Mouse (Mus musculus): ENCODE measurements around the gene Grap2. TPM values are rescaled to one million over a fixed set of nuclear protein-coding genes. Genes with fewer than 3 reads are reported as not detected.
"Not testable (repeated sequence)": the region's sequence is repeated elsewhere in the genome, so short reads cannot be mapped to it uniquely, and the experiment has no call there.

Grap2 gene
- polyA plus RNA-seq, 1 experiment: 0.14 TPM

DNA sequence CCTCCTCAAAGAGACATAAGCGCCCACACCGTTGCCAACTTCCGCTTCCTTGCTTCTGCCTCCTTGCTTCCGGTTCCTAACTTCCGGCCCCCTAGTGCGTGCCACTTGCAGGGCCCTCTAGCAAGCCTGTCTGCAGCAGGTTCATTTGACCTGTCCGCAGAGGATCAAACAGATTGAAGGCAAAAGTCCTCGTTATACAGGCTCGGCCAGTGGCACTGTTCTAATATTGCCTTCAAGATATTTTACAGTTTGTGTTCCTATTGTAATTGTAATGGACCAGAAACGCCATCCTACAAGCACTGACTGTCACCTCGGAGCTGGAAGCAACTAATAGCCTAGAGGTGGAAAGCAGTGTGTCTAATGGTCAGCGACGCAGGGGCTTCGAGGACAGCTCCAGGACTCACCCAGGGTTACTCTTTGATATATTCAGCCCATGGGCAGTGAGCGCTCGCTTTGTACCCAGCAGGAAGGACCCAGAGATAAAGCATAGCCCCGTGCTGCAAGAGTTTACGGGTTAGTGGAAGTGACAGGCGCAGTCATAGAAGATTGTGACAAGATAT lies 7.2 kb upstream of the Grap2 start, which contains the start of gene Enthd1:
Gene Enthd1, minus strand, starts transcription at position 51 of the 560 bp plus-strand sequence.
- DNase-seq (ENCODE audit: extremely low spot score in 1 of 2, low spot score in 1 of 2): no peak

DNA sequence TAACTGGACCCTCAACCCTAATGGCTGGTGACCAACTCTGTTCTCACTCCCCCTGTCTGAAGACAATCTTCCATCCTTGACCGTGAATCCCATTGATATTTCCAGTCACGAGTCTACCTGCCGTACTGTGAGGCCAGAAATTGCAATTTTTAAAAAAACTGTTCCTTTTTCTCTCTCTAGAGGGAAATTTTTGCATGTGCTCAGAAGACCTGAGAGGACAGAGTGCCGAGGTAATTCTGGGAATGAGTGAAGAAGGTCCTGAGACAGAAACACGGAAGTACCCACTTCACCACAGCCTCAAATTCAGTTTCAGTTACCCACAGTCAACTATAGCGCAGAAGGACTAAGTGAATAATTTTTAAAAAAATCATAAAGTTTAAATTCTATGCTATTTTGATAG lies 5.7 kb upstream of the Grap2 start:
- DNase-seq (ENCODE audit: extremely low spot score in 1 of 2, low spot score in 1 of 2): no peak

- no peak for DNase-seq (ENCODE audit: extremely low spot score in 1 of 2, low spot score in 1 of 2)
These were observed 5.3 kb upstream of the Grap2 start for GRCm38 (mm10) chr15:80567139-80567538.

DNA sequence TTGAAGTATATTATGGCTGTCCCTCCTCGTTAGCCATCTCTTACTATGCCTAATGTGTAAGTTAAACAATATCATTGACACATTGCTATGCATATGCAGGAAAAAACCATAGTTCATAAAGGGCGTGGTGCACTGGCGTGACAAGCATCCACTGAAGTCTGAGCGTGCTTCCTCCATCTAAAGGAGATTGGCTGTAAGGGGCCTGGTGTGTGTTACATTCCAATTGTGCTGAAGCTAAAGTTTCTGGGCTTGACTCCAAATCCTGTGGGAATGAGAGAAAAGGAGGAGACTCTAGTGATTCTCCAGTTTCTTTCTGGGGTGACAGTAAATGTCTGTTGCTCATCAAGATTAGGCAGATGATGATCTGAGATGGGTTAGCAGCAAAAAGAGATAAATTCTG lies 4.7 kb upstream of the Grap2 start:
- peak in 1 of 2 experiments; percentile 36 for DNase-seq (ENCODE audit: extremely low spot score in 1 of 2, low spot score in 1 of 2)

DNA sequence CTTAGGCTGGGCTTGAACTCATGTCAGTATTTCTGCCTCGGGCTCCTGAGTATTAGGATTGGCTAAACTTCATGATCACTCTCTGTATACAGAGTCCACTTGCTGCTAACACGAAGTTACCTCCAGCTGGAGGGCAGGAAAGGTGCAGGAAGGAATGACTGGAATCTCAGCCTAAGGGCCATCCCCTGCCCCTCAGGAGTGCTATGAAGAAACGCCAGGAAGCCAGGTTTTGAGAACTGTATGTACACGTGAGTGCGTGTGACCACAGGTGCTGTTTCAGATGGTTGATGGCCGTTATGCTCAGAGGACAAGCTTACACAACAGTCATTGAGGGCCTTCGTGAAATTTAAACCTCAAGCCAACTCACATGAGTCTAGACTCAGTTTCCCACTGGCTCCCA lies 3.2 kb upstream of the Grap2 start:
- DNase-seq (ENCODE audit: extremely low spot score in 1 of 2, low spot score in 1 of 2): no peak

DNA sequence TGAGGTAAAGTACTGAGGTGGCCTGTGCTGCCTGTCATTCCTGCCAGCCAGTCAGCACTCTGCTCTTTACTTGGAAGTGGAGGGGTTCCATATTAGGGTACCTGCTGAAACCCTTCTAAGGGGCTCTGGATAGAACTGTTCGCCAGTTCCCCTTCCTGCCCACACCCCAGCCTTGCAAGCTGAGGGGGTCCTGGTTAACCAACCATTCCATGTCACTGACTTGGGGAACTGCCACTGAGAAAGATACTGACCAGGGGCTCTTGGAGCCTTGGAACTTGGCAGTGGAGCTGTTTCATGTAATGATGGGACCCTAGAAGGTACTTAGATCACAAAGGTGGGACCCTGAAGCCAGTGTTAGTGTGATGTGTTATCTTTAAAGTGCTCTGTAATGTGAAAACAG lies 2.2 kb upstream of the Grap2 start:
- DNase-seq (ENCODE audit: extremely low spot score in 1 of 2, low spot score in 1 of 2): no peak

- DNase-seq (ENCODE audit: extremely low spot score in 1 of 2, low spot score in 1 of 2): no peak
These were observed 783 bp upstream of the Grap2 start for GRCm38 (mm10) chr15:80571611-80572010.

GRCm38 (mm10) chr15:80572811-80573520 lies 572 bp downstream of the Grap2 start:
- no peak for DNase-seq (ENCODE audit: extremely low spot score in 1 of 2, low spot score in 1 of 2)

GRCm38 (mm10) chr15:80574211-80575040 lies 2.0 kb downstream of the Grap2 start:
- no peak for DNase-seq (ENCODE audit: extremely low spot score in 1 of 2, low spot score in 1 of 2)

- no peak for DNase-seq (ENCODE audit: extremely low spot score in 1 of 2, low spot score in 1 of 2)
These were observed 3.5 kb downstream of the Grap2 start for GRCm38 (mm10) chr15:80575817-80576370.

DNA sequence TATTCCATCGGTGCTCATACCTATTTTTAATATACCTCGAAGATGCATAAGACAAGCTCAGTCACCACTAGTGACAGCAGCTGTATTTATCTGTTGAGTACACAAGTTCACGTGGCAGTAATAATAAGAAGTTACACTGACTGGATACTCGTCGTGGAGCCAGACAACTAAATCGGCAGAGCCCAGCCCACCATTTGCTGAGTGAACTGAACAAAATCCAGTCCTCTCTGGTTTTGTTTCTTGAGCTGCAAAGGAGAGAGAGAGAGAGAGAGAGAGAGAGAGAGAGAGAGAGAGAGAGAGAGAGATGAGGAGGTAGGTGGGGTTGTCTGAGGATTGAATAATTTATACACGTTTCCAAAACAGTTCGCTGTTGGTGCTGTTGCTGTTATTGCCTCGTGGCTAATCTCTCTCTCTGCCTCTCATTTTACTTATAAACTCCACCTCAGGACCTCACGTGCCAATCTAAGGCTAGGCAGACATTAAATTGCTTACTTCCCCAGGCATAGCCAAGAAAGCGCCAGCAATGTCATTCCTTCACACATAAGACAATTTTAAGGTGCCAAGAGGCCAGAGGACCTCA lies 4.1 kb downstream of the Grap2 start:
- DNase-seq (ENCODE audit: extremely low spot score in 1 of 2, low spot score in 1 of 2): no peak

GRCm38 (mm10) chr15:80577166-80577960 lies 5.0 kb downstream of the Grap2 start:
- no peak for DNase-seq (ENCODE audit: extremely low spot score in 1 of 2, low spot score in 1 of 2)

DNA sequence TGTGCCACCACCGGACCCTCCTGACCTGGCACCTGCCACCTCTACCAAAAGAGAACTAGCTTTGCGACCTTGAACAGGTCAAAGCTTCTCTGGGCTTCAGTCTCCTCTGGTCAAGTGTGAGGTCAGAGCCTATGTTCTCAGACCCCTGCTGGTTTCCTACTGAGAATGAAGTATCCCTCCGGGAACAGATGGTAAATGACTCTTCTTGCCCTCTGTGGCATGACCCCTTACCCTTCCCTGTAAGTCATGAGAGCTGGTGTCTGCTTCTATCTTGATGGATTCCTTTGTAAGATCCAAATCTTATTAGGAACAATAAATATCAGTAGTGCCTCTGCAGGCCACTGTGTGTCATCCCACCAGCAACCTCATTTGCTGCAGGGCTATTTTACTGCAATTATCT lies 6.7 kb downstream of the Grap2 start:
- no peak for DNase-seq (ENCODE audit: extremely low spot score in 1 of 2, low spot score in 1 of 2)

- DNase-seq (ENCODE audit: extremely low spot score in 1 of 2, low spot score in 1 of 2): not testable (repeated sequence)
These were observed 8.2 kb downstream of the Grap2 start for GRCm38 (mm10) chr15:80580585-80580984.

GRCm38 (mm10) chr15:80582581-80583495 lies 10.4 kb downstream of the Grap2 start:
- DNase-seq (ENCODE audit: extremely low spot score in 1 of 2, low spot score in 1 of 2): no peak

DNA sequence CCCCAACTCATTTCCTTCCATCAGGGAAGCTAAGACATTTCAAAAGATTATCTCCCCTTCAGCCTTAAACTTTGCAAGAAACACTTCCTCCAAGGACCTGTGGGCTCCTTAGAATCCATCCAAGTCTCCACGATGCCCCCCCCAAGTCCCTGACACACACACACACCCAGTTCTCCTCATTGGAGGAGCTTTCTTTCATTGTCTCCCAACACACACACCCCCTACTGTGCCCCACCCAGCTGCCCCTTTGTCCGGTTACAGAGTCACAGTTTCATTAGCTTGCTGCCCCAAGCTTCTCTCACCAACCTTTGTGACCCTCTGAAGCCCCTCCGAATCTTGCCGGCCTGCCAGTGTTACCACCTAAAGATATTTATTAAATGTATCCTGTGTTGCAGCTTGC lies 13.9 kb downstream of the Grap2 start:
- DNase-seq (ENCODE audit: extremely low spot score in 1 of 2, low spot score in 1 of 2): no peak

- no peak for DNase-seq (ENCODE audit: extremely low spot score in 1 of 2, low spot score in 1 of 2)
These were observed 18.2 kb downstream of the Grap2 start for GRCm38 (mm10) chr15:80590641-80591040.

- no peak for DNase-seq (ENCODE audit: extremely low spot score in 1 of 2, low spot score in 1 of 2)
These were observed 20.3 kb downstream of the Grap2 start for GRCm38 (mm10) chr15:80592737-80593136.

DNA sequence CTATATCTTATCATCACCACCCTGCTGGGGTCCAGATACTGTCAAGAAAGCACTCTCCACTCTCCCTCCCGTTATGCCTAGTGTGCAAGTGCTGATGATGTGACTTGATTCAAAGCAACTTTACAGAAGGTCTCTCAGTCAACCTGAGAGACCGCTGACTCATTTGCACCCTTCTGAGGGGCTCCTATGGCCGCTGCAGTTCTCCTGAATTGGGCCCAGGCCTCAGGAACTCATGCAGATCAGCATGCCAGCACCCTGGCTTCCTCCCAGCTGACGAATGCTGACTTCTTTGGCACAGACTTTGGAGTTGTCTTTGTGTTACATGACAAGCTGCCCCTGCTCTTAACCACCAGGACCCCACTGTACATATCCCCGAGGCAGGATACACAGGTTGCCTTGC lies 21.5 kb downstream of the Grap2 start:
- DNase-seq (ENCODE audit: extremely low spot score in 1 of 2, low spot score in 1 of 2): no peak

Data from frontal cortex, adult 2 months (tissue).